Mouse (Mus musculus) G1E (cell line): ENCODE data around the gene Upf3a.

Experiments used
- CTCF ChIP-seq: IDR thresholded peaks from 2 replicates; pipeline ENCODE4 v1.5.1; 2012; ENCODE audit warnings: low read depth, low read length, inconsistent platforms, mixed read lengths
- POLR2AphosphoS5 ChIP-seq: IDR thresholded peaks from 2 replicates; pipeline ENCODE4 v1.6.1; 2012; ENCODE audit warnings: low read depth, low read length, inconsistent platforms; ENCODE audit not compliant: insufficient replicate concordance

GRCm38 (mm10) chr8:13740817-13741613, 44.4 kb upstream of the Upf3a start:
- no peak for TF ChIP-seq POLR2AphosphoS5
- TF ChIP-seq CTCF: no peak
